Mouse (Mus musculus) skeletal muscle tissue, adult 2 months (tissue): Measurements from ENCODE around the gene Zdhhc16.

Experiments used
- DNase-seq: peaks from one replicate; pipeline ENCODE4 v3.0.0-alpha.2; 2012; ENCODE audit warnings: low read depth, low spot score

Zdhhc16 gene

DNA sequence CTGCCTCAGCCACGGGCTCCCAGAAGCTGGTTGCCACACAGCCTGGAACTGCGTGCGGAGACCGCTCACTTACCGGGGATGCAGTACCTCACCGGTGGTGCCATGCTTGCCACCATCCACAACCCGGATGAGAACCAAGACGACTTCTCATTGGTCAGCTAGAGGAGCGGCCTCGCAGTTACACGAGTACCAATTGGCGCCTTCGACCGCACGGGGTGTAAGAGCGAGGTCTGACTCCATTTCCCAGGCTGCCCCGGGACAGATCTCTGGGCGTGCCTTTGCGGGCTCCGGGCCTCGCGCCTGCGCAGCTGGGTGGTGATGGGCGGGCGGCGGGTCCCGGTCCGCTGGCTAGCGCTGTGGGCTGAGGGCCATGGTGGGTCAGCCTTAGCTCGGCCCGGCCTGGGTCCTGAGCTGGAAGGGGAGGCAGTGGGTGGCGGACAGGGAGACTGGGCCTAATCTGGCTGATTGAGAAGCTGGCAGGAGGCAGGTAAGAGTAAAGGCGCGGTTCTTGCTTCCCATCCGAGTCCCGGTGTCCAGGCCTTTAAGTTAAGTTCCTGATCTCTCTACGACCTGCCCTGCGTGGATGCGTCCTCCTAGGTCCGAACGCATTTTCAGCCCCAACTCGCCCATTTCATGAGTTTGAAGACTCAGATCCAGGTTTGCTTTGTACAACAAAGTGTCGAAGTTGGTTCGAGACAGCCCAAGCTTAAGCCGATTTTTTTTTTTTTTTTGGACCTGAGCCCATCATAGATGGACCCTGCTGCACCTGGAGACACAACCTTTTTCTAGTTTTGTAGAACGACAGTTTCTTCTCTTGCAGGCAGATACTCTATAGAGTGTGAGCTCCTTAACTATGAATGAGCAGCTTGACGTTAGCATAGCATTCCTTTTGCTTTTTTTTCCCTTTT, at the start of gene Zdhhc16, which contains the start of gene Exosc1:
Gene Zdhhc16 (plus strand): TSS at position 302 of the 908 bp plus-strand sequence.
Gene Exosc1 (minus strand): TSS at position 245 of the 908 bp plus-strand sequence.
- DNase-seq, result peak; percentile 97

- no peak for DNase-seq
These were observed 49.4 kb upstream of the Zdhhc16 start for GRCm38 (mm10) chr19:41883882-41884281.

GRCm38 (mm10) chr19:41888191-41888590, 45.1 kb upstream of the Zdhhc16 start:
- no peak for DNase-seq

DNA sequence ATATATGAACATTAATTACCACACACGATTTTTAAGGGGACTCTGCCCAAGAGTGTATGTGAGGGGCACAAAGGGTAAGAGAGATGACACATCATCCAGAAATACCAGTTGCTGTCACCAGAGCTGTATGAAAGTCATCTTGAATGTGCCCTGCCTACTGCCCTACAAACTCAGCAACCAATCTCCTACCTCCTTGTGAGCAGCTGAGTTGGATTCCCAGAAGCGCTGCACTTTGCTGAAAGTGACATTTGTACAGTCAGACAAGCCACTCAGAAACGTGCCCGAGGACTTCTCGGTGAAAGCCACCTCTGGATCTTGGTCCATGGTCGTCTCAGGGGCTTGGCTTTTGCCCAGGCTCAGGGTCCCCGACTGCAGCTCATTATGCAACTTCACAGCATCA, 38.3 kb upstream of the Zdhhc16 start:
- peak; percentile 74 for DNase-seq

DNA sequence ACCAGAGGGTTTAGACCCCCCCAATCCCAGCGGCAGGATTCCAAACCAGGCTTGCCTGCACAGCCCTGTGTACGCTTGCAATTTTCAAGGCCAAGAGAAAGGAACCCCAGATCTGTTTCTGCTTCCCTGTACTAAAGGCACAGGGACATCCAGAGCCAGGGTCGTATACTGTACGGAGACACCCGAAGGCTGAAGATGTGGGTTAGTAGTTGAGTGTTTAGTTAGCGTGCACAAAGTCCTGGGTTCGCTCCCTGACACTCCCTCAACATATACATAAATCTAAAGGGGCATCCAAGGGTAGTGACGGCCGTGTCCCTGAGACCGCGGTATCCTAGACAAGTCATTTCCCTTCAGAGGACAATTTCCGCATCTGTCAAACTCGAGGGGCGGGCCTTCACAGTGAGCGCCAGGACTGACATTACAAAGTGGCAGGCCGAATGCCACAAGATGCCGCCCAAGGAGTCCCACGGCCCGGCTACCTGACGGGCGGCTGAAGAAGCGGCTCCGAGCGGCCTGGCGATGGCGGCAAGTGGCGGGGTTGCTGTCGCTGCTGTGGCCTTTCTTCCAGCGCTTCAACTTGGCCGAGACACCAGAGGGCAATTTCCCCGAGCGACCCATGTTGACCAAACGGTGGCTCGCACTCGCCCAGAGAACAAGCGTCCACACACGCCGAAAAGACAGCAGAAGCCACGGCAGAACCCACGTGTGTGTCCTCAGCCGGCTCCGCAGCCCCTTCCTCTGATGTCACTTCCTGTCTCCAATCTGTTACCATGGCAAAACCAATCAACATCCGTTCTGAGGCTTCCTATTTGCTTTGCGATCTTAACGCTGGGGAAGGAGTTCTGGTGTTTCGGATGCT, 37.6 kb upstream of the Zdhhc16 start, which contains the start of gene Rrp12:
Gene Rrp12 (minus strand): TSS at position 714 of the 859 bp plus-strand sequence.
- DNase-seq, result peak; percentile 86

GRCm38 (mm10) chr19:41896319-41896711, 37.0 kb upstream of the Zdhhc16 start:
- no peak for DNase-seq

DNA sequence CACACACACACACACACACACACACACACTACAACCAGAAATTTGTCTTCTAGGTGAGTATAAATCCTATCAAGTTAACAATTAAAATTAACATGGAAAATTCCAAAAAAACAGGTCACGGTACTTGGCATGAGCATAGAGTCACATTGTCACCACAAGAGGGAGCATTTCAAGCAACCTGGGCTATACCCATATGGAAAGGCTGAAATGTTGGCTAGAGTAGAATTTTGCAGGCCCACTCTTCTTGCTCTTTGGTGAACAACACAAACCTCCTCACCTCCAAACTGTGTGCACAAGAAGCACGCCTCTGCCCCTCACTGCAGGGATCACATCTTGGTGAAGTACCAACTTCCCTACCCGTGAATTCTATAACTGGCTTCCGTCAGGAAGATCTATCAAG, 34.4 kb upstream of the Zdhhc16 start:
- DNase-seq, result no peak

- DNase-seq, result no peak
These were observed 32.7 kb upstream of the Zdhhc16 start for GRCm38 (mm10) chr19:41900495-41901090.

DNA sequence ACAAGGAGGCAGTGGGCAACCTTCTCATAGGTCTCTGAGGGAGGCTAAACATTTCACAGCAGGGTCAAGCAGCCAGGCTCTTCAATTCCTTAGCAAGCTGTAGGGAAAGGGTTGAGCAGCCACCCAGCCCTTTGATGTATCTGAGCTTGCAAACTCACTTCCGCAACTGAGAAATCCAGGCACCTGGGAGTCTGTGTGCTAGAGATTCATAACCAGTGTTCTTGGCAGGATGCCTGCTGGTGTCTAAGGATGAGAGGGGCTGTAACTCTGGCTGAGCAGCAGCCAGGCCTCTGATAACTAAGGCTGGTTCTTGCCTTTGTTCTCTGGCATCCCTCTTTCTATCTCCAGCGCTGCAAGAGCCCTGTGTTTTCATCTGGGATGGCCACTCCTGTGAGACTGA, 31.6 kb upstream of the Zdhhc16 start:
- DNase-seq, result no peak

DNA sequence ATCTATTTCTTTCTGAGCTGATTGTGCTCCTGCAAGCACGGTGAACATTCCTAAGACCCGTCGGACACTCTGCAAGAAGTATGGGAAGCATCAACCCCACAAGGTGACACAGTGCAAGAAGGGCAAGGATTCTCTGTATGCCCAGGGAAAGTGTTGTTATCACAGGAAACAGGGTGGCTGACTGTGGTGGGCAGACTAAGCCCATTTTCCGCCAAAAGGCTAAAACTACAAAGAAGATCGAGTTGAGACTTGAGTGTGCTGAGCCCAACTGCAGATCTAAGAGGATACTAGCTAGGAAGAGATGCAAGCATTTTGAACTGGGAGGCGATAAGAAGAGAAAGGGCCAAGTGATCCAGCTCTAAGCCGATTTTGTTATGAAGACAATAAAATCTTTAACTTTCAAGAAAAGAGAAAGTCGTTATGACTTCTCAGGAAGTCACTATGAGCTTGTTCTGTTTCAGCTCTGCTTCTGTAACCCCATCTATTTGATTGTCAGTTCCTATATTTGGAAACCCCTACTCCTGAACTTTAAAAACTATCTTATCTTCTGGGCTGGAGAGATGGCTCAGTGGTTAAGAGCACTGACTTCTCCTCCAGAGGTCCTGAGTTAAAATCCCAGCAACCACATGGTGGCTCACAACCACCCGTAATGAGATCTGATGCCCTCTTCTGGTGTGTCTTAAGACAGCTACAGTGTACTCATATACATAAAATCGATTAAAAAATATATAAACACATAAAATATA, 30.3 kb upstream of the Zdhhc16 start:
- DNase-seq, result no peak

- no peak for DNase-seq
These were observed 28.0 kb upstream of the Zdhhc16 start for GRCm38 (mm10) chr19:41905246-41905645.

- DNase-seq, result no peak
These were observed 26.8 kb upstream of the Zdhhc16 start for GRCm38 (mm10) chr19:41906311-41907078.

DNA sequence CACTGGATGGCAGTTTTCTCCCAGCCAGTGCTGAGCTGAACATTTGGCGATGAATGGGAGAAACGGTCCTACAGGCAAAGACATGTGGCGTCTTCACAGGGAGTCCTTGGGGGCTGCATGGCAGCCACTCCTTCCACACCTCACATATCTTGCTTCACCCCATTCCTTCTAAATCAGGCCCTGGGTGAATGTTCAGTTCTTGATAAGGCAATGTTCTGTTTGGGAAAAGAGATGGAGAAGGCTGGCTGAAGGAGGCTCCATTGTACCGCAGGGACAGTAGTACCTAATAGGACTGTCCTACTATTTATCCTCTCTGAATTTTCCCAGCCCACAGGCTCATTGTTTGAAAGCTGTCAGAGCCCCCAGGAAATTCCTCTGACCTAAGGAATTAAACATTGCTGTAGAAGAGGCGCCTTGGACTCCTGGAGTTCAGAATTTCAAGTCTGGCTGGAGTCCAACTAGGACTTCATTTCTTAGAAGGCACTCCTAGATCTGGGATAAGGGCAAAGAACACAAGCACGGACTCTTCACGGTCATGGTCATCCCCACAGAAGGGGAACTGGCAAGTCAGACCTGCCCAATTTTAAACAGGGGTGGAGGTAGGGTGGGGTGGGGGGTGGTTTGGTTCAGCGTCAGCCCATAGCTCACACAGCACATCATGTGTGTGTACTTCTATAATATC, 26.1 kb upstream of the Zdhhc16 start:
- no peak for DNase-seq

DNA sequence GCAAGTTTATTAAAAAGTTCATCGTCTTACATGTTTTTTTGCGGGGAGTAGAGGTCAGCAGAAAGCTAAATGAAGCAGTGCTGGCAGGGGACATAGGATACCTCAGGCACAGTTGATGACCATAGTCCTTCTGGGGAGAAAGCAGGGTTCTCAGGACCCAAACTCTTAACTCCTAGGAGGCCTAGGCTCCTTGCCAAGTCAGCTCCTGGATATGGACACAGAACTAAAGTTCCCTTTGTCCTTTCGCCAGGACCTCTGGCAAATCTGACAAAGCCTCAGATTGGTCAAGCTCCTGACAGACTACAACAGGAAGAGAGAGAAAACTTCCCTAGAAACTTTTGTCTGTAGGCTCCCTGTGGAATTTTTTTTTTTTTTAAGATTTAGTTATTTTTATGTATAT, 24.5 kb upstream of the Zdhhc16 start:
- no peak for DNase-seq

GRCm38 (mm10) chr19:41910396-41910795, 22.9 kb upstream of the Zdhhc16 start:
- no peak for DNase-seq

GRCm38 (mm10) chr19:41911178-41912073, 21.9 kb upstream of the Zdhhc16 start, which contains the start of gene Pgam1:
TSS of gene Pgam1 (plus strand) at chr19:41911923.
- peak; percentile 100 for DNase-seq

GRCm38 (mm10) chr19:41912121-41913080, 20.9 kb upstream of the Zdhhc16 start:
- DNase-seq, result no peak
